29 mouse cellular contexts compared by ENCODE assay signal in genomic region chr19:9029640-9030262, GRCm38 (mm10). TPM values are rescaled to one million over a fixed set of nuclear protein-coding genes. Genes with fewer than 3 reads are reported as not detected.
DNase-seq lines count a peak whose midpoint lies in the region; ATAC-seq lines count a peak whose summit lies in the region.
"Had no signal": no experiment of that assay in that cellular context is flagged by ENCODE, and none has a peak within 500 bp of the region (broad histone marks: within the 10 kb centered on the region; RNA-seq: fewer than 3 reads in every experiment).

No protein-coding gene starts in this region.

- no peaks in the 10 kb centered on the region for H3K9me3 ChIP-seq in heart, embryonic 15.5 days (replicated peaks)
- H3K9me3 ChIP-seq: forebrain, embryonic 10.5 days; hindbrain, embryonic 13.5 days; midbrain, embryonic 13.5 days; stomach, embryonic 15.5 days had no signal

- H3K4me3 ChIP-seq in heart, embryonic 15.5 days: no peak overlapping the region
- H3K4me3 ChIP-seq: forebrain, embryonic 10.5 days; hindbrain, embryonic 13.5 days; midbrain, embryonic 13.5 days; stomach, embryonic 15.5 days had no signal

- 45% methylated on average over 2 of the region's 2 CpGs for WGBS in heart, embryonic 15.5 days

- no peaks in the 10 kb centered on the region for H3K27me3 ChIP-seq in heart, embryonic 15.5 days
- H3K27me3 ChIP-seq: hindbrain, embryonic 13.5 days; midbrain, embryonic 13.5 days; stomach, embryonic 15.5 days had no signal

- intact Hi-C loops in heart, postnatal 25 days (cut with DNase I): loop anchor here (5.0 kb wide), 1 partner anchor 43 kb away; no protein-coding TSS in a partner anchor

- peaks cover 59% of the 10 kb centered on the region for H3K4me1 ChIP-seq in heart, embryonic 15.5 days (replicated peaks)

- H3K4me2 ChIP-seq in heart, embryonic 15.5 days: no peak overlapping the region
- H3K4me2 ChIP-seq: hindbrain, embryonic 13.5 days; midbrain, embryonic 13.5 days; stomach, embryonic 15.5 days had no signal

- no peak overlapping the region for H3K9ac ChIP-seq in heart, embryonic 15.5 days
- H3K9ac ChIP-seq: hindbrain, embryonic 13.5 days; liver, postnatal 0 days; midbrain, embryonic 13.5 days; stomach, embryonic 15.5 days had no signal

- no peaks in the 10 kb centered on the region for H3K36me3 ChIP-seq in heart, embryonic 15.5 days
- H3K36me3 ChIP-seq: forebrain, embryonic 10.5 days; hindbrain, embryonic 13.5 days; midbrain, embryonic 13.5 days; stomach, embryonic 15.5 days had no signal

- peak overlapping the region; percentile 48 for H3K27ac ChIP-seq in heart, embryonic 15.5 days
- H3K27ac ChIP-seq: forebrain, embryonic 10.5 days; hindbrain, embryonic 13.5 days; midbrain, embryonic 13.5 days; stomach, embryonic 15.5 days had no signal

- no peak for ATAC-seq in heart, embryonic 15.5 days (replicated peaks; ENCODE audit: insufficient number of reproducible peaks, insufficient read depth, low FRiP score, low read depth)
- ATAC-seq: CD4-positive, CD25-positive, alpha-beta regulatory T cell, adult 4 months; liver, postnatal 0 days; midbrain, embryonic 13.5 days had no signal

- DNase-seq in adrenal gland, postnatal 10 days: peak; percentile 34
- DNase-seq in adrenal gland, adult 2 months: no peak
- no peak for DNase-seq in heart, postnatal 25 days (ENCODE audit: low spot score)
- peak; percentile 31 for DNase-seq in brain, adult 2 months (ENCODE audit: low read depth, low spot score)
- DNase-seq in cerebellum, postnatal 14 days: peak; percentile 57 to 78
- no peak for DNase-seq in T-cell, adult 2 months (ENCODE audit: low spot score)
- DNase-seq in urinary bladder, adult 2 months (ENCODE audit: low spot score): no peak
- DNase-seq: gastrocnemius, postnatal 25 days; kidney, adult 8-10 months; kidney, postnatal 25 days; left cerebral cortex, postnatal 4 days; liver, postnatal 0 days; lung, postnatal 10 days; right cerebral cortex, postnatal 25 days; thymus, adult 18-20 months; thymus, postnatal 4 days had no signal

RNA-seq across cellular contexts. Expression of gene Ahnak, which starts 40.7 kb away (rescaled TPM):
- 100 to 1,000 TPM; 146 to 184 TPM for total RNA-seq in adrenal gland, postnatal 10 days (2021)
- 100 to 1,000 TPM in 1 of 2 experiments, 10 to 100 TPM in 1; 91.1 to 152 TPM for total RNA-seq in adrenal gland, adult 2 months (2021)
- 5.4 and 7.4 TPM in 2 replicates for polyA plus RNA-seq in adrenal gland, adult 2 months (2012; rRNA removed)
- 31.4 and 38.4 TPM in 2 replicates for polyA plus RNA-seq in heart, embryonic 15.5 days (2015; fragmentation: Nextera tagmentation; extraction: Ambion mirVana)
- 100 to 1,000 TPM; 283 to 326 TPM for total RNA-seq in heart, postnatal 25 days (2021)
- 126 and 168 TPM in 2 replicates for polyA plus RNA-seq in urinary bladder, adult 2 months (2012; rRNA removed)

RNA-seq across cellular contexts. Expression of gene Scgb1a1, which starts 58.0 kb away (rescaled TPM):
- 1 to 10 TPM in 1 of 2 experiments, not detected in 1; 3.9 TPM for total RNA-seq in adrenal gland, postnatal 10 days (2021)
- not detected for total RNA-seq in adrenal gland, adult 2 months (2021)
- 4.5 TPM in 1 of 2 replicates, not detected in the other for polyA plus RNA-seq in adrenal gland, adult 2 months (2012; rRNA removed)
- polyA plus RNA-seq in heart, embryonic 15.5 days (2015; fragmentation: Nextera tagmentation; extraction: Ambion mirVana): 0.30 and 0.44 TPM in 2 replicates
- total RNA-seq in heart, postnatal 25 days (2021): 1 to 10 TPM in 1 of 2 experiments, not detected in 1; 3.6 TPM
- polyA plus RNA-seq in urinary bladder, adult 2 months (2012; rRNA removed): 0.23 TPM in 1 of 2 replicates, not detected in the other
- total RNA-seq: ES-E14; gastrocnemius, postnatal 25 days; layer of hippocampus, adult 8-10 months; left cerebral cortex, adult 18-20 months; liver, adult 2 months; neutrophil, adult 5-6 weeks had no signal
- polyA plus RNA-seq: CD4-positive, CD25-positive, alpha-beta regulatory T cell, adult 4 months; forebrain, embryonic 10.5 days; heart, embryonic 14.5 days; hindbrain, embryonic 13.5 days; intestine, embryonic 14.5 days; midbrain, embryonic 13.5 days; stomach, embryonic 15.5 days had no signal

Comparison
In these comparisons a context has a peak if more than half of its experiments do, and no peak if none do; other contexts are left out.
1. DNase-seq: peak in adrenal gland, postnatal 10 days (single experiment), brain, adult 2 months (single experiment) and cerebellum, postnatal 14 days (2 of 2); none in adrenal gland, adult 2 months (single experiment), heart, postnatal 25 days (single experiment), T-cell, adult 2 months (single experiment) and urinary bladder, adult 2 months (single experiment).